Mouse (Mus musculus): ENCODE data around the gene Slc32a1.

- no peak for TF ChIP-seq CTCF (IDR thresholded peaks at IDR 0.05; ENCODE audit: borderline replicate concordance, insufficient read depth, low read length)
- no peak for TF ChIP-seq POLR2A (IDR thresholded peaks at IDR 0.05; ENCODE audit: low read depth, low read length)
Observed at GRCm38 (mm10) chr2:158610488-158611325, at the start of gene Slc32a1.
